Mouse (Mus musculus) embryonic stem cell, embryonic (primary cell): ENCODE data around the gene Naa80.

ENCODE experiments used
- CTCF ChIA-PET, 4 experiments: fragments of 300-600 bp in 2 of 4; fragments of 350-600 bp in 2 of 4; sonication (Branson Sonifier 250); formaldehyde crosslinking; loops; one replicate each; lab custom pipeline; 2022; ENCODE audit warnings: inconsistent platforms in 2 of 4; lab: Charles Lee
- POLR2A ChIA-PET, 4 experiments: fragments of 300-600 bp in 2 of 4; fragments of 350-600 bp in 2 of 4; sonication (Branson Sonifier 250); formaldehyde crosslinking; loops; one replicate each; lab custom pipeline; 2022; ENCODE audit warnings: antibody characterized with exemption in 4 of 4, inconsistent platforms in 1 of 4; lab: Charles Lee

Naa80 gene

DNA sequence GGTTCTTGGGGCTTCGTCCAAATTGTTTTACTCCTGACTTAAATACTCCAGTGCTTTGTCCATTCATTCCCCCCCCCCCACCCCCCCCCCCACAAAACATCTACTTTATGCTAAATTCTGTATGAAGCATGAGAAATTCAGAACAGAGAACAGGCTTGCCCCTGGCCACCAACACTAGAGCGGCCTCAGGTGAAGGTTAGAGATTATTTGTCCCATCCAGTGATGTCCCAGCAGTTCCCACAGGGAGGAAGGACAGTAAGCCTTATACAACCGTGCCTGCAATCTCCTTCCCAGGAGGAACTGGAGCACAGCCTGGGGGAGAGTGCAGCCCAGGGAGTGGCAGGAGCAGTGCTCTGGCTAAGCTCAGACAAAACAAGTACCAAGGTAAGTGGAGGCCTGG, at the start of gene Naa80:
Naa80 (plus strand) TSS at position 301 of the 400 bp plus-strand sequence.
- CTCF ChIA-PET: interaction anchor here in 1 of 4 experiments (0.7 to 1.8 kb wide), 2 partner anchors 34 to 52 kb away, joined by 3 to 6 read pairs; no protein-coding TSS in a partner anchor
- POLR2A ChIA-PET: interaction anchor here in 3 of 4 experiments (0.6 to 29.0 kb wide), 17 partner anchors 9 to 838 kb away, joined by 3 to 450 read pairs (median 13); partner anchors contain the start of genes Ifrd2 (in 3 of the 3), Hyal2 (in 2 of the 3), Cyb561d2 (in 1 of the 3) and Nprl2 (in 1 of the 3)

DNA sequence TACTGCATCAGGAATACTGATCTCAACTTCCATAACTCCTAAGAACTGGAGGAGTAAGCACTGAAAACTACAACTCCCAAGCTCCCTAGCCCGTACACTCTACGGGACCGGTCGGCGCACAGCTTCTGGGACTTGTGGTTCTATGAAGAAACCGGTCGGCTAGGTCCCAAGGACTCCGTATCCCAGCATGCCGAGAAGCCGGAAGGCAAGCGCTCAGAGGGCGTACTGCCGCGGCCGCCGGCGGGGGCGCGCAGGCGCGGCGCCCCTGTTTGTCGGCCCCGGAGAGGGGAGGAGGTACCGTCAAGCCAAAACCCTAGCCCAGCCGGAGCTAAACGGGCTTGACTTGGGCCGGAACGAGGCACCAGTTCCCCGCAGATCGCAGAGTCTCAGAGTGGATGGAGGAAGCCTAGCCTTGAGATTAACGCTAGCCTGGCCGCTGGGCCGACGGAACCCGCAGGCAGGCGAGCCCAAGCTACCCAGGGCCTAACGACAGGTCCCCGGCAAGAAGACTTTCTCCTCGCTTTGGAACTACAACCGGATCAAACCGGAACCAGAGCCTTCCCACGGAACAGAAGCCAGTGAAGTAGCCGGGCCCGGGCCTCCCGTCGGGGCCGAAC, 44.8 kb upstream of the Naa80 start, which contains the start of gene Tmem115:
Tmem115 (plus strand) TSS at position 155 of the 617 bp plus-strand sequence.
- CTCF ChIA-PET: interaction anchor here (0.6 to 1.8 kb wide), 20 partner anchors 8 to 355 kb away, joined by 3 to 13 read pairs (median 3); partner anchors contain the start of genes Cyb561d2 (in 3 of the 4), Nprl2 (in 3 of the 4), Hyal2 (in 1 of the 4) and Zmynd10 (in 1 of the 4)

GRCm38 (mm10) chr9:107534408-107535202, 44.1 kb upstream of the Naa80 start:
- POLR2A ChIA-PET: interaction anchor here (0.7 to 2.2 kb wide), 29 partner anchors 8 to 848 kb away, joined by 3 to 48 read pairs (median 5); partner anchors contain the start of genes Cyb561d2 (in 3 of the 4), Nprl2 (in 3 of the 4), 6430571L13Rik (in 2 of the 4) and Tusc2 (in 2 of the 4)
- CTCF ChIA-PET: interaction anchor here in 3 of 4 experiments (0.9 to 1.6 kb wide), 11 partner anchors 8 to 111 kb away, joined by 3 to 13 read pairs (median 4); partner anchors contain the start of genes Cyb561d2 (in 1 of the 3), Nprl2 (in 1 of the 3), Tusc2 (in 1 of the 3) and Zmynd10 (in 1 of the 3)

More for the DNA sequence above, 44.8 kb upstream of the Naa80 start, which contains the start of gene Tmem115:
- POLR2A ChIA-PET: interaction anchor here (0.5 to 2.2 kb wide), 38 partner anchors 8 to 847 kb away, joined by 3 to 48 read pairs (median 4); partner anchors contain the start of genes Cyb561d2 (in 3 of the 4), Nprl2 (in 3 of the 4), 6430571L13Rik (in 2 of the 4) and Tusc2 (in 2 of the 4)

DNA sequence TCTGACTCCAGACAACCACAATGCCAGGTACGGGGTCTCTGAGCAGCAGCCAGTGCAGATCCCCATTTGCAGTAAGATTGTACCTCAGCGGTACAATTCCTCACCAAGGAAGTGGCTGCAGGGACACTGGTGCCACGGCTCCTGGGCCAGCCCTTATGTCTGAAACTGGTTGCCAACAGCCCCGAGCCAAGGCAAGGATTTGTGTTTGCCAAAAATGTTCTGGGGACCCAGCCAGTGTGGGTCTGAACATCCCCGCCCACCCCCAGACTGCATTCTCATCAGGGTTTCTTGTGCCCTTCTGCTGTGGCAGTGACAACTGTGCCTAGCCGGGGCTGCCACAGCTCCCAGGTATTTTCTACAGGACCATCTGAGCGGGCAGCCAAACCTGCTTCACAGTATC, 40.5 kb upstream of the Naa80 start:
- POLR2A ChIA-PET: interaction anchor here in 1 of 4 experiments (0.9 to 2.0 kb wide), 2 partner anchors 49 to 58 kb away, joined by 3 to 5 read pairs; partner anchors contain the start of gene Ifrd2

DNA sequence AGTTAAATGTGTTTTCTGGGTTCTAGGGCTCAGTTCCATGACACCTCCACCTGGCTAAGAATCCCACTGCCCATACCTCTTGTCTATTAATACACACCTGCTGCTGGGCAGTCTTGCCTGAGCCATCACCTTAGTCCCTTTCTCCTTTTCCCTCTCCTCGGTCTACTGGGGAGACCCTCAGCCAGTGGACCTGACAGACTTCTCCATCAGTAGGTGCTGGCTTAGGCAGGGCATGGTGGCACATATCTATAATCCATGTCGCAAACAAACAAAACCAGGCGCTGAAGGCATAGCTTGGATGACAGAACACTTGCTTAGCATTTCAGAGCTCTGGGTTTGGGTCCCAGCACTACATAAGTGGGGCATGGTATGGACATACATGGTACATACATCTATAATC, 40.0 kb upstream of the Naa80 start:
- POLR2A ChIA-PET: interaction anchor here in 2 of 4 experiments (0.9 to 9.0 kb wide), 4 partner anchors 12 to 57 kb away, joined by 3 to 62 read pairs (median 4); partner anchors contain the start of genes Ifrd2 (in 1 of the 2) and Rassf1 (in 1 of the 2)
- CTCF ChIA-PET: no interaction called here

More for the DNA sequence above, 40.5 kb upstream of the Naa80 start:
- CTCF ChIA-PET: no interaction called here

DNA sequence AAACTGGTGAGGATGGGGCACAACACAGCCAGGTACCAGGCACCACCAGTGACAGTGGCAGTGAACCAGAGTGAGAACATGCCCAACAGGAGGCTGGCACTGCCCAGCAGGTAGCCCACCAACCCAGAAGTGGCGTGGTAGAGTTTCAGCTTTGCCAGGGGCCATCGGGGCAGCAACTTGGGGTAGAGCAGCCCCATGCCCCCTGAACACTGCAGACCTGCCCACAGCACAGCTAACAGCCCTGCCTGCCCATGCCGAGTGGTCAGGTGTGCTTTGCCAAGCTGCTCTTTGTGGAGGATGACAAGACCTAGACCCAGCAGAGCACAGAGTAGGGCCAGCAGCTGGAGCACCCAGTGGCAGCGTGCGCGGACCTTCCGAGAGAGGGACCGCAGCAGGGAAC, 38.7 kb upstream of the Naa80 start:
- POLR2A ChIA-PET: interaction anchor here in 2 of 4 experiments (1.2 to 9.0 kb wide), 9 partner anchors 11 to 199 kb away, joined by 3 to 77 read pairs (median 13); partner anchors contain the start of genes Rassf1 (in 2 of the 2), 6430571L13Rik (in 1 of the 2), Hyal1 (in 1 of the 2) and Hyal2 (in 1 of the 2)
- CTCF ChIA-PET: interaction anchor here in 2 of 4 experiments (0.6 to 0.9 kb wide), 2 partner anchors 11 to 184 kb away, joined by 3 to 4 read pairs; no protein-coding TSS in a partner anchor

- POLR2A ChIA-PET: interaction anchor here in 3 of 4 experiments (0.5 to 9.0 kb wide), 13 partner anchors 10 to 648 kb away, joined by 3 to 77 read pairs (median 10); partner anchors contain the start of genes Ifrd2 (in 2 of the 3), 6430571L13Rik (in 1 of the 3), Hyal1 (in 1 of the 3) and Hyal2 (in 1 of the 3)
- CTCF ChIA-PET: interaction anchor here in 2 of 4 experiments (0.5 to 1.7 kb wide), 3 partner anchors 10 to 207 kb away, joined by 3 to 7 read pairs (median 3); partner anchors contain the start of gene 6430571L13Rik (in 1 of the 2)
These were observed 38.3 kb upstream of the Naa80 start for GRCm38 (mm10) chr9:107540420-107540819.

DNA sequence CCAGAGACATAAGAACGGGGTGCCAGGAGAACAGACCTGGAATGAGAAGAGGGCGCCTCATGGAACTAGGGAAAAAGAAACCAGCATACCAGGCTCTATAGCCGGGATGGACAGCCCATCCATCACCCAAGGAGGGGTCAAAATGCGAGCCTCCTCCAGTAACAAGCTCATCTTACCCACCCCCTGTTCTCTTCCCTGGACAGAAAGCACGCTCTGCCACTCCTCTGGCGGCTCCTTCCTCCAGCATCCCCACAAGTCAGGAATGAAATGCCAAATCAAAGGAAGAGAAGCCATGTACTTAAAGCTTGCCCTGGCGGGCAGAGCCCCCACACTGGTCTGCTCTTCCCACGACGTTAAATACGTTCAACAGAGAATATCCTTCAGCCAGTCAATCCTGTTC, 37.7 kb upstream of the Naa80 start:
- CTCF ChIA-PET: interaction anchor here in 2 of 4 experiments (0.5 to 2.4 kb wide), 8 partner anchors 8 to 208 kb away, joined by 3 to 15 read pairs (median 4); partner anchors contain the start of genes 6430571L13Rik (in 1 of the 2) and Tmem115 (in 1 of the 2)

DNA sequence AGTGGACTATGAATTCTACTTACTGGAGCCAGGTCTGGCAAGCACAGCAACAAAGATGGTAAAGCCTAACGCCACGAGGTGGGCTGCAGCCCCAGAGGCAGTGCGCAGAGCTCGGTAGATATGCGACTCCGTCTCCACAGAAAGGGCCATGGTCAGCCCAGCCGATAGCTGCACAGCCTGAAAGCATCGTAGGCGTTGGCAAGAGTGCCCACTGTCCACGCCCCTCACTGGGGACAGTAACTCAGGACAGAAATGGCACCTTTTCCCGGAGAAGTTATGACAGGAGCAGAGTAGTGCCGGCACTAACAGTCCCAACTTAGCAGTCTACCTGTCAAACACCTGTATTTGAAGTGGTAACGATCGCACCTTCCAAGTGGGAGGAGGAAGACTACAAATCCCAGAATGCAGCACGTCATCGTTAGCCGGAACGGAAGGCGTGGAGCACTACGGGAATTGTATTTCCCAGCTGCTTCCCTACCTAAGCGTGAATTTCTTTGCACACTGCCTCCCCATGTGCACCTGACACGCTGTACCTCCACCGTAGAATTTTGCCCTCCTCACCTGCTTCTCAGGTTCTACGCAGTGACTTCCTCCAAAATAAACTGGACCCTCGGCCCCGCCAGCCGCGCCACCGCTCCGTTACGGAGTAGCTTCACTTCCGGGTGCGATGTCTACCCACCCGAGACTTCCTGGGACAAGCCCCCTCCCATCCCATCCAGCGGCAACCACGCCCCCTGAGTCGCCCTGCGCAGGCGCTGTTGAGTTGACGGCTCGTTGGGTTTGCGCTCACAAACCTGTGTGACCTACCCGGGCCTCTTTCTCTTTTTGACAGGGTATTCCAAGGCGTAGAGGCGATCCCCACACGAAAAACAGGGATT, 37.0 kb upstream of the Naa80 start, which contains the start of the genes Cyb561d2 and Nprl2:
Cyb561d2 (minus strand) TSS at position 720 of the 878 bp plus-strand sequence.
Nprl2 (plus strand) TSS at position 753 of the 878 bp plus-strand sequence.
- ChIA-PET CTCF (interaction anchor here in 3 of 4 experiments (0.6 to 2.4 kb wide), 20 partner anchors 8 to 201 kb away, joined by 3 to 15 read pairs (median 4); partner anchors contain the start of genes Tmem115 (in 3 of the 3) and 6430571L13Rik (in 1 of the 3)), POLR2A (interaction anchor here in 3 of 4 experiments (0.6 to 9.0 kb wide), 55 partner anchors 8 to 851 kb away, joined by 3 to 77 read pairs (median 4); partner anchors contain the start of genes 6430571L13Rik (in 3 of the 3), Rassf1 (in 3 of the 3), Tmem115 (in 3 of the 3) and Gnai2 (in 2 of the 3))

More for the DNA sequence above, 37.7 kb upstream of the Naa80 start:
- POLR2A ChIA-PET: interaction anchor here in 3 of 4 experiments (0.5 to 9.0 kb wide), 27 partner anchors 9 to 649 kb away, joined by 3 to 77 read pairs (median 7); partner anchors contain the start of genes Rassf1 (in 3 of the 3), Hyal1 (in 2 of the 3), Ifrd2 (in 2 of the 3) and 6430571L13Rik (in 1 of the 3)

- ChIA-PET POLR2A (interaction anchor here in 3 of 4 experiments (0.6 to 9.0 kb wide), 46 partner anchors 8 to 851 kb away, joined by 3 to 77 read pairs (median 4); partner anchors contain the start of genes 6430571L13Rik (in 3 of the 3), Tmem115 (in 3 of the 3), Gnai2 (in 2 of the 3) and Hyal1 (in 2 of the 3)), CTCF (interaction anchor here in 3 of 4 experiments (0.6 to 2.4 kb wide), 20 partner anchors 8 to 748 kb away, joined by 3 to 15 read pairs (median 4); partner anchors contain the start of genes Tmem115 (in 3 of the 3), Ifrd2 (in 1 of the 3) and Nicn1 (in 1 of the 3))
These were observed 36.4 kb upstream of the Naa80 start for GRCm38 (mm10) chr9:107542352-107542686.

- ChIA-PET CTCF (interaction anchor here in 3 of 4 experiments (0.6 to 2.4 kb wide), 15 partner anchors 9 to 747 kb away, joined by 3 to 15 read pairs (median 3); partner anchors contain the start of genes Tmem115 (in 2 of the 3), Ifrd2 (in 1 of the 3) and Nicn1 (in 1 of the 3)), POLR2A (interaction anchor here in 3 of 4 experiments (0.6 to 9.0 kb wide), 32 partner anchors 8 to 247 kb away, joined by 3 to 77 read pairs (median 4); partner anchors contain the start of genes Tmem115 (in 3 of the 3), Gnai2 (in 2 of the 3), Hyal1 (in 2 of the 3) and Ifrd2 (in 2 of the 3))
These were observed 36.0 kb upstream of the Naa80 start for GRCm38 (mm10) chr9:107542721-107543120.

DNA sequence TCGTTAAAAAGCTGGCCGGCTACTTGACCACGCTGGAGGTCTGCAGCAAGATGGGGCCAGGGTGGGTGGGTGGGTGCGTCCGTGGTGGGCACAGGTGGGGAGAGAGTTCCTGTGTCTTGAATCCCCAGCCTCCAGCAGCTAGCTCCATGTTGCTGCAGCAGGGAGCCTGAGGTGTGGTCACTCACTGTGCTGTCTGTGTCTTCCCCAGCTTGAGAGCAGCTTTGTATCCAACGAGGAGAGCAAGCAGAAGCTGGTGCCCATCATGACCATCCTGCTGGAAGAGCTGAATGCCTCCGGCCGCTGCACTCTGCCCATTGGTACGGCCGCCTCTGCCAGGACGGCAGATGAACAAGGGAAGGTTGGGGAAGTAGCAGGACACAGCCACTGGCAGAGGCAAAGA, 35.4 kb upstream of the Naa80 start:
- ChIA-PET CTCF (interaction anchor here in 3 of 4 experiments (0.5 to 2.4 kb wide), 10 partner anchors 10 to 172 kb away, joined by 3 to 15 read pairs (median 4); partner anchors contain the start of gene Tmem115 (in 2 of the 3)), POLR2A (interaction anchor here in 3 of 4 experiments (0.6 to 9.0 kb wide), 22 partner anchors 8 to 247 kb away, joined by 3 to 77 read pairs (median 6); partner anchors contain the start of genes Ifrd2 (in 2 of the 3), Rassf1 (in 2 of the 3), Tmem115 (in 2 of the 3) and Tusc2 (in 2 of the 3))

DNA sequence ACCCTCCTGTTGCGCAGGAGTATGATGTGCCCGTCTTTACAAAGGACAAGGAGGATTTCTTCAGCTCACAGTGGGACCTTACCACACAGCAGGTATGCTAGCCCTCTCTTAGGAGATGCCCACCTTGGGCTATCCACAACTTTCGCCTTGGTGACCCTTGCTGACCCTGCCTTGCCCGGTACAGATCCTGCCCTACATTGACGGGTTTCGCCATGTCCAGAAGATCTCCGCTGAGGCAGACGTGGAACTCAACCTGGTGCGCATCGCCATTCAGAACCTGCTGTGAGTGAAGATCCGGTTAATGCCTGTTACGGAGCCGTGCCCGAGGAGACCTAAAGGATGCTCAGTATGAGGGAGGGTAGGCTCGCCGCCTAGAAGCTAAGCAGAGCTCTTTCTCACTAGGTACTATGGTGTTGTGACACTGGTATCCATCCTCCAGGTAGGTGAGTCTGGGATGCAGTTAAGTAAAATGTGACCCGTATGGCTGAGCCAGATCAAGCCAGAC, 34.4 kb upstream of the Naa80 start:
- POLR2A ChIA-PET: interaction anchor here in 3 of 4 experiments (1.0 to 9.0 kb wide), 8 partner anchors 9 to 31 kb away, joined by 3 to 77 read pairs (median 13); partner anchors contain the start of genes Tmem115 (in 2 of the 3) and Rassf1 (in 1 of the 3)

GRCm38 (mm10) chr9:107544729-107545128, 34.0 kb upstream of the Naa80 start:
- POLR2A ChIA-PET: interaction anchor here in 3 of 4 experiments (1.0 to 9.0 kb wide), 6 partner anchors 9 to 62 kb away, joined by 3 to 77 read pairs (median 4); partner anchors contain the start of genes Rassf1 (in 1 of the 3) and Tmem115 (in 1 of the 3)

More for the DNA sequence above, 34.4 kb upstream of the Naa80 start:
- CTCF ChIA-PET: interaction anchor here in 2 of 4 experiments (1.2 kb wide), 2 partner anchors 22 kb away, joined by 3 to 4 read pairs; no protein-coding TSS in a partner anchor

More at GRCm38 (mm10) chr9:107544729-107545128, 34.0 kb upstream of the Naa80 start:
- CTCF ChIA-PET: interaction anchor here in 2 of 4 experiments (0.7 to 2.0 kb wide), 7 partner anchors 10 to 207 kb away, joined by 3 to 4 read pairs (median 4); no protein-coding TSS in a partner anchor
